Mouse (Mus musculus): ENCODE data around the gene Gm21953.
"Not testable (repeated sequence)": the region's sequence is repeated elsewhere in the genome, so short reads cannot be mapped to it uniquely, and the experiment has no call there.

Gene Gm21953

DNA sequence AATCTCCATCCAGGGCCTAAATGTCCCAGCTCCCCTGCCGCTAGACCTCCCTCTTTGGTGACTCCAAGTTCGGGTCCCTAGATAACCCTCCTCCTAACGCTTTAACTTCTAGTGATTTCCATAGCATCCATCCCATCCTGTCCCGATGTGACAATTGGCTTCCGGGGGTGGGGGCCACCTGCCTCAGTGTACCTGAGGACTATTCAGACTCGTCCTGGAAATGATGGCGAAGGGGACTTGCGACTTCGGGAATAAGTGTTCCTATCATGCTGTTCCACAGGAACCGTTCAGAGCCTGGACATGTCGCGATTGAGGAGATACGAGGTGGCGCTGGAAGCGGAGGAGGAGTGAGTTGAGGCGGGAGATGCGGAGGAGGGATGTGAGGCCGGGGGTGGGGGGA, at the start of gene Gm21953:
TSS of gene Gm21953 (plus strand) at position 301 of the 400 bp plus-strand sequence.
- DNase-seq (ENCODE audit: low spot score), result not testable (repeated sequence)

- not testable (repeated sequence) for DNase-seq (ENCODE audit: low spot score)
These were observed 38.6 kb upstream of the Gm21953 start, which contains the start of gene Ccl21b for GRCm38 (mm10) chr4:42255467-42255866. Gene Ccl21b, plus strand, starts transcription at chr4:42255767.

- DNase-seq (ENCODE audit: low spot score), result not testable (repeated sequence)
These were observed 24.0 kb downstream of the Gm21953 start, which contains the start of gene Fam205a3 for GRCm38 (mm10) chr4:42318034-42318433. Gene Fam205a3, plus strand, starts transcription at chr4:42318334.
